Mouse (Mus musculus): ENCODE measurements around the gene Scaf4. TPM values are rescaled to one million over a fixed set of nuclear protein-coding genes. Genes with fewer than 3 reads are reported as not detected.

The Scaf4 gene
- total and polyA plus RNA-seq, 2 experiments from 2014 or later = 9.5 to 15.7 TPM

DNA sequence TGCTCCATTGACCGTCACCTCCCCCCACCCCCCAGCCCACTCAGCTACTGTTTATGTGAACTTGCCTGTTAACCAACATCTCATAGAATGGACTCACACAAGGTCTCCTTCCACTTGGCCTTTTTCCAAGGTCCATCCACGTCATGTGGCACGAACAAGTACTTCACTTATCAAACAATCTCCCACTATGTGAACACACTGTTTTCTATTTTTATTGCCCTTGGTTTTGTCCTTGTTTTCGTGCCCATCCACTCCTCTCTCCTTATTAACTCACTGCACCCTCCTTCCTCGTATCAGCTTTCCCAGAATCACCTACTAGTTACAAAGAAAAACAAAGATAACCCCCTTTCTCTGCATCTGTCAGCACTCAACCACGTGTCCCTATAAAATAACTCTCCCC is 49.7 kb downstream of the Scaf4 start:
- peak; percentile 23 for DNase-seq (ENCODE audit: low spot score)
- no peak for TF ChIP-seq CTCF (IDR thresholded peaks at IDR 0.05; ENCODE audit: low read depth)
- TF ChIP-seq EP300 (IDR thresholded peaks at IDR 0.05; ENCODE audit: low read depth) = no peak
- Histone ChIP-seq H3K9me3 (replicated peaks; ENCODE audit: control insufficient read depth, low read length) (no peaks in the 10 kb centered on the region), H3K27me3 (ENCODE audit: control insufficient read depth, insufficient read depth, low read length) (no peaks in the 10 kb centered on the region), H3K4me3 (ENCODE audit: low read depth, low read length) (no peak overlapping the region), H3K4me2 (ENCODE audit: low read depth, low read length) (no peak overlapping the region), H3K27ac (ENCODE audit: low read depth) (peak overlapping the region; percentile 55; the same call in 1 of the 2 replicates), H3K36me3 (replicated peaks; ENCODE audit: control insufficient read depth, insufficient read depth, low read length) (peaks cover 21% of the 10 kb centered on the region), H3K9ac (replicated peaks; ENCODE audit: low read depth, low read length) (no peak overlapping the region), H3K4me1 (ENCODE audit: control insufficient read depth, insufficient read depth) (peaks cover 12% of the 10 kb centered on the region)
- 21% methylated on average over 6 of the region's 6 CpGs for WGBS
- peak; percentile 55; the same call in 1 of the 2 replicates for ATAC-seq (ENCODE audit: insufficient read depth, low read depth)

DNA sequence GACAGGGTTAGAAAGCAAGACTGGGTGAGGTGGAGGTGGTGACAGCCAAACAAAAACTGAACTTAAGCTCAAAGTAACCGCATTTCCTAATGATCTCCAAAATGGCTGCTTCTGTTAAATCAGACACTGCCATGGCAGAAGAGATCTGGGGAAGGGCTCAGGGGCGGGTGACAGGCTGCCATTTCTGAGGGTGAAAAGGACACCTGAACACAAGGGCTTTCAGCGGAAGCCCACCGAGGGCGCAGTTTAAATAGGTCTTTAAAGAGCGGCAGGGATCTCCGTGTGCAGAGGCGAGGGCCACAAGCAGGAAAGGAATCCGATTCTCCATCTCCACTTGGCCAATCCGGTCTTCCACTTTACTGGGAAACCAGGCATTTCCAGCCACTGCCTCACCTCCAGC is 50.6 kb downstream of the Scaf4 start:
- no peak overlapping the region for H3K9ac ChIP-seq (replicated peaks; ENCODE audit: low read depth, low read length)
- DNase-seq (ENCODE audit: low spot score) (no peak), ATAC-seq (ENCODE audit: insufficient read depth, low read depth) (no peak)
- no peaks in the 10 kb centered on the region for H3K9me3 ChIP-seq (replicated peaks; ENCODE audit: control insufficient read depth, low read length)
- no peak overlapping the region for H3K27ac ChIP-seq (ENCODE audit: low read depth)
- TF ChIP-seq CTCF (IDR thresholded peaks at IDR 0.05; ENCODE audit: low read depth) = no peak
- no peak for TF ChIP-seq EP300 (IDR thresholded peaks at IDR 0.05; ENCODE audit: low read depth)
- H3K4me1 ChIP-seq (ENCODE audit: control insufficient read depth, insufficient read depth) = peaks cover 12% of the 10 kb centered on the region
- H3K4me2 ChIP-seq (ENCODE audit: low read depth, low read length) = no peak overlapping the region
- peaks cover 18% of the 10 kb centered on the region for H3K36me3 ChIP-seq (replicated peaks; ENCODE audit: control insufficient read depth, insufficient read depth, low read length)
- 94% methylated on average over 10 of the region's 10 CpGs for whole genome bisulfite sequencing
- no peaks in the 10 kb centered on the region for H3K27me3 ChIP-seq (ENCODE audit: control insufficient read depth, insufficient read depth, low read length)
- no peak overlapping the region for H3K4me3 ChIP-seq (ENCODE audit: low read depth, low read length)

- no peak overlapping the region for H3K4me2 ChIP-seq (ENCODE audit: low read depth, low read length)
- TF ChIP-seq CTCF (IDR thresholded peaks at IDR 0.05; ENCODE audit: low read depth) (no peak), EP300 (IDR thresholded peaks at IDR 0.05; ENCODE audit: low read depth) (no peak)
- DNase-seq (ENCODE audit: low spot score) (no peak), ATAC-seq (ENCODE audit: insufficient read depth, low read depth) (no peak)
- no peaks in the 10 kb centered on the region for H3K27me3 ChIP-seq (ENCODE audit: control insufficient read depth, insufficient read depth, low read length)
- no peak overlapping the region for H3K4me3 ChIP-seq (ENCODE audit: low read depth, low read length)
- peaks cover 12% of the 10 kb centered on the region for H3K4me1 ChIP-seq (ENCODE audit: control insufficient read depth, insufficient read depth)
- 88% methylated on average over 7 of the region's 7 CpGs for WGBS
- no peak overlapping the region for H3K9ac ChIP-seq (replicated peaks; ENCODE audit: low read depth, low read length)
- H3K9me3 ChIP-seq (replicated peaks; ENCODE audit: control insufficient read depth, low read length) = no peaks in the 10 kb centered on the region
- H3K36me3 ChIP-seq (replicated peaks; ENCODE audit: control insufficient read depth, insufficient read depth, low read length) = peaks cover 29% of the 10 kb centered on the region
- H3K27ac ChIP-seq (ENCODE audit: low read depth) = no peak overlapping the region
Measured at GRCm38 (mm10) chr16:90231302-90231701, 53.0 kb downstream of the Scaf4 start.

DNA sequence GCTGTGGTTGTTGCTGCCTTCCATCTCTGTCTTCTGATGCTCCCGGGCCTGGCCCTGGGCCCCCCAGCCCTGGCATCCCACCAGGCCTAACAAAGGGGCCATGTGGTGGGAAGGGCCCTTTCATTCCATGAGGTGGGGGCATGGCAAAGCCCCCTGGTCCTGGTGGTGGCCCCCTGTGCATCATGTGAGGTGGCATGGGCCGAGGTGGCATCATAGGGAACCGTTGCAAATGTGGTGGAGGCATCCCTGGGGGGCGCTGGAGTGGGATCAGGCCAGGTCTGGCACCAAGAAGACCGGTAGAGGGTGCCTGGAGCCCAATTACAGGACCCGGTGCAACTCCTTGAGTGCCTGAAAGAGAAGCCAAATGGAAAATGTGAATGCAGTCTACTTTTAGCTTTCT is 54.4 kb downstream of the Scaf4 start:
- no peak for DNase-seq (ENCODE audit: low spot score)
- H3K36me3 ChIP-seq (replicated peaks; ENCODE audit: control insufficient read depth, insufficient read depth, low read length) = peaks cover 42% of the 10 kb centered on the region

GRCm38 (mm10) chr16:90221441-90222070 is 62.7 kb downstream of the Scaf4 start:
- 2% methylated on average over 20 of the region's 20 CpGs for WGBS
- ATAC-seq (ENCODE audit: insufficient read depth, low read depth) (no peak), DNase-seq (ENCODE audit: low spot score) (peak; percentile 28)
- peak overlapping the region; percentile 96 for H3K27ac ChIP-seq (ENCODE audit: low read depth)
- peak overlapping the region; percentile 77 for H3K4me2 ChIP-seq (ENCODE audit: low read depth, low read length)
- H3K36me3 ChIP-seq (replicated peaks; ENCODE audit: control insufficient read depth, insufficient read depth, low read length) = peaks cover 32% of the 10 kb centered on the region
- peaks cover 24% of the 10 kb centered on the region for H3K4me1 ChIP-seq (ENCODE audit: control insufficient read depth, insufficient read depth)
- peak overlapping the region; percentile 96 for H3K9ac ChIP-seq (replicated peaks; ENCODE audit: low read depth, low read length)
- H3K4me3 ChIP-seq (ENCODE audit: low read depth, low read length) = peak overlapping the region; percentile 95
- no peaks in the 10 kb centered on the region for H3K27me3 ChIP-seq (ENCODE audit: control insufficient read depth, insufficient read depth, low read length)
- no peaks in the 10 kb centered on the region for H3K9me3 ChIP-seq (replicated peaks; ENCODE audit: control insufficient read depth, low read length)
- no peak for TF ChIP-seq CTCF (IDR thresholded peaks at IDR 0.05; ENCODE audit: low read depth)
- TF ChIP-seq EP300 (IDR thresholded peaks at IDR 0.05; ENCODE audit: low read depth) = no peak

More for the DNA sequence above, 54.4 kb downstream of the Scaf4 start:
- no peak for ATAC-seq (ENCODE audit: insufficient read depth, low read depth)
- no peak overlapping the region for H3K9ac ChIP-seq (replicated peaks; ENCODE audit: low read depth, low read length)
- 81% methylated on average over 6 of the region's 6 CpGs for WGBS
- no peak overlapping the region for H3K27ac ChIP-seq (ENCODE audit: low read depth)
- peaks cover 8% of the 10 kb centered on the region for H3K4me1 ChIP-seq (ENCODE audit: control insufficient read depth, insufficient read depth)
- H3K4me2 ChIP-seq (ENCODE audit: low read depth, low read length) = no peak overlapping the region
- H3K27me3 ChIP-seq (ENCODE audit: control insufficient read depth, insufficient read depth, low read length) = no peaks in the 10 kb centered on the region
- H3K4me3 ChIP-seq (ENCODE audit: low read depth, low read length) = no peak overlapping the region
- no peaks in the 10 kb centered on the region for H3K9me3 ChIP-seq (replicated peaks; ENCODE audit: control insufficient read depth, low read length)
- TF ChIP-seq EP300 (IDR thresholded peaks at IDR 0.05; ENCODE audit: low read depth) (no peak), CTCF (IDR thresholded peaks at IDR 0.05; ENCODE audit: low read depth) (no peak)
